Mouse (Mus musculus) ovary, adult 10 weeks (tissue): ENCODE measurements around the gene Ppbp. TPM values are rescaled to one million over a fixed set of nuclear protein-coding genes. Genes with fewer than 3 reads are reported as not detected.

Source experiments
- polyA plus RNA-seq: library from polyadenylated mRNA; stranded (reverse); fragments of 350-450 nt; fragmentation: Illumina TruSeq; extraction: RNeasy Lipid Tissue Mini Kit (QIAGEN cat#74804); gene quantifications from one replicate; pipeline ENCODE4 v1.2.3, GENCODE M21; 2014

The Ppbp gene
- polyA plus RNA-seq = 0.91 TPM

DNA sequence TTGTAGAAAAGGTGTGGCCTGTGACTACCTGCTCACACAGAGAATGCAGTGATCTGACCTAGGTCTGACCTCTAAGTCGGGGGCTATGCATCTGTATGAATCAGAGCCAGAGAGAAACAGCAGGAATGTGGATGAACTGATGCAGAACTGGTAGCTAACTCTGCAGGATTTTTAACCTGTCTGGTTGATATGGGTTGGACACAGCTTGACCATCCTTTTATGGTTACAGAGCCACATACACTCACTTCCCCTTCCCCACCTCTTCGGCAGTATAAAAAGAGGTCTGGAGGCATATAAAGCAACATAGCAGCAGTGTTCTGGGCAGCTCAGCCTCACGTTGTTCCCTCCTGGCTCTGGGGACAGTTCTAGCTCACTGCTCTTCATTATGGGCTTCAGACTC lies at the start of gene Ppbp:
TSS of gene Ppbp (plus strand) at position 301 of the 400 bp plus-strand sequence.

DNA sequence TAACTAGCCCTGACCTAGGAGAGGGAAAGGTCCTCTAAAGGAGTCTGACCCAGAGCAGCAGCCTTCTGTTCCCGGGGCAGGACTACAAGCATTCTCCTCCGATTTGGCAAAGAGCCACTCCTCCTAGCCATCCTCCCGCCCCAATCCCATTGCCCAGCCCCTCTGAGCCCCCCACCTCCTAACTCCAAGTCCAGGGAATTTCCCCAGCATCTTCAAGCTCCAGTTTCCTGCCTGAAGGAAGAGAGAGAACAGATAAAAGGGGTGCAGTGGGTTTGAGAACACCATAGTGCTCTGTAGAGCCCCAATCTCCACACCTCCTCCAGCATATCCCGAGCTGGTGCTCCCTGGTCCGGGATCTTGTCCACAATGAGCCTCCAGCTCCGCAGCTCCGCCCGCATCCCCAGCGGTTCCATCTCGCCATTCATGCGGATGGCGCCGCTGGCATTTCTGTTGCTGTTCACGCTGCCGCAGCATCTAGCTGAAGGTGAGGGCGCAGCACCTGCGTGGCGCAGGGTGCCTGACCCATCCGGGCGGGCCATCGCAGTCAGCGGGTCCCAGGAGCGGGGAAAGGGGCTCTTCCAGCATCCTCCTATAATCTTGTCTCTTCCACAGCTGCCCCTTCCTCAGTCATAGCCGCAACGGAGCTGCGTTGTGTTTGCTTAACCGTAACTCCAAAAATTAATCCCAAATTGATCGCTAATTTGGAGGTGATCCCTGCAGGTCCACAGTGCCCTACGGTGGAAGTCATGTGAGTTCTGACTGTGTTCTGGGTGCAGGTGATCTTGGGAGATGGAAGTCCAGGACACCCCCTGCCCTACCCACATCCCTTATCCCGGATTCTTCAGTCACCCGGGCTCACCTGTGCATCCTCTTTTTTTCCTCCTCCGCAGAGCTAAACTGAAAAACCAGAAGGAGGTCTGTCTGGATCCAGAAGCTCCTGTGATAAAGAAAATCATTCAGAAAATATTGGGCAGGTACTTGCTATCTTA lies 8.9 kb upstream of the Ppbp start, which contains the start of gene Cxcl5:
TSS of gene Cxcl5 (plus strand) at position 284 of the 989 bp plus-strand sequence.

DNA sequence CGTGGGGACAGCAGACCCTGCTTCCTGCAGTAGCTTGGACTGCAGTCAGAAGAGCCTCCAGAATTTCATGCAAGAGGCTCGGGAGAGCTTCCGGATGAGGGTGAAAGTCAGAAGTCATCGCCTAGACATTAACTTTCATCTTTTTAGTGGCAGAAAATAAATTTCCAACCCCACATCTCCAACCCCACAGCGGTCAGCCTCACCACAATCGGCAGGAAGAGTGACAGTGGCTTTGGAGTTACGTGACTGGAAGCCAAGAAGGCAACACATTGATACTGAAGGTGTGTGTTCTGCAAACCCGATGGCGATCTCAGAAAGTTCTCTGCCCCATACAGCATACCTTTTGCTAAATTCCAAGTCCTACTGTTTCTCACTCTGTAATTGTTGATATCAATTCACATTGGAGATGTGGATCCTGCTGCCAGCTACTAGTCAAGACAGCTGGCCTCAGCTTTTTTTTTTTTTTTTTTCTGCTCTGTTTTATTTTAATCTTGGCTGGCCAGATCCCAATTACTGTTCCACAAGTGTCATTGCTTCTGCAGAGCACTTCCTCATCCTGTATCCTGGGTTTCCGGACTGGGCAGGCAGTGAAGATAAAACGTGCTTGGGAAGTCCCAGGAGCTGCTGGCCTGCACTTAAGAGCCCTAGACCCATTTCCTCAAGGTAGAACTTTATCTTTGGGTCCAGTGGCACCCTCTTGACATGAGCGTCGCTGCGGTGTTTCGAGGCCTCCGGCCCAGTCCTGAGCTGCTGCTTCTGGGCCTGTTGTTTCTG lies 3.7 kb downstream of the Ppbp start, which contains the start of gene Pf4:
TSS of gene Pf4 (plus strand) at position 556 of the 774 bp plus-strand sequence.

DNA sequence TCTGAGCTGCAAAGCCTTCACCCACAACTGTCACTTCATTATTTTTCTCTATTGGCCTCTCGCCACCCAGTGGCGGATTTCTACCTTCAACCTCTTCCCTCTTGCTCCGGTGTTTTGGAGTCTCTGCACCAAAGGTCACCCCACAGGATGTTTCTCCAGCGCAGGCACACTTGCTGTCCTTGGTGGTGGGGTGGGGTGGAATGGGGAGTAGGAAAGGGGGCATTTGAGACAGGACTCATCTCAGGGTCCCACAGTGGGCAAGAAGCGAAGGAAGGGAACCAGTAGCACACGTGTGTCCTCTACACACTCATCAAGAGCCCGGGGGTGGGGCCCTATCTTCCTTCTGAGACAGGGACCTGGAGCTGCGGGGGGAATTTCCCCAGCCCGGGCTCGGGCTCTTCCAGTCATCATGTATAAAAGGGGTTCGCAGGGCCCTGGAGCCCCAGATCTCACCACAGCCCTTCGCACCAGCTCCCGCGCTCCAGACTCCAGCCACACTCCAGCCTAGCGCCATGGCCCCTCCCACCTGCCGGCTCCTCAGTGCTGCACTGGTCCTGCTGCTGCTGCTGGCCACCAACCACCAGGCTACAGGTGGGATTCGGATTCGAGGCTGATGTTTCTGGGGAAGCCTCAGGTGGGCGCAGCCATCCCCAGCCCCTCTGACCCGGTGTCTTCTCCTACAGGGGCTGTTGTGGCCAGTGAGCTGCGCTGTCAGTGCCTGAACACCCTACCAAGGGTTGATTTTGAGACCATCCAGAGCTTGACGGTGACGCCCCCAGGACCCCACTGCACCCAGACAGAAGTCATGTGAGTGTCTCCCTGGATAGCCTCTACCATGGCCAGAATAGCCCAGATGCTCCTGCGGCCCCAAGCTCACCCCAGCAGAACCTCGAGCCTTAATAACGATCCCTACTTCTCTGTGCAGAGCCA lies 17.6 kb downstream of the Ppbp start, which contains the start of gene Cxcl3:
TSS of gene Cxcl3 (plus strand) at position 445 of the 930 bp plus-strand sequence.

DNA sequence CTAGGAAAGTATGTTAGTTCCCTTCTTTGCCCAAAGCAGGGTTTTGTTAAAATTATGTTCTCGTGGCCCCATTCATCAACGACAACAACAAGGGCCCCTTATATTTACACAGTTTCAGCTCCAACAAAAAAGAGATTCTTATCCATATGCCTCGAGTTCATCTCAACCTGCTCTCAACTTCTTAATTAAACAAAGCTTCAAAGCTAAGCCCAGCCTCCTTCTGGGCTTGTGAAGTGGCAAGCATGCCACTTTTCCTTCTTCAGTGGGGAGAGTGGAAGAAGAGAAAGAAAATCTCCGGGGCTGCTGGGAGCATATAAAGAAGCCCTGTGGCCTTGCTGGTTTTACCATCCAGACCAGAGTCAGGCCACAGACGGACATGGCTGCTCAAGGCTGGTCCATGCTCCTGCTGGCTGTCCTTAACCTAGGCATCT lies 25.9 kb downstream of the Ppbp start, which contains the start of gene Cxcl15:
TSS of gene Cxcl15 (plus strand) at position 340 of the 431 bp plus-strand sequence.

Other genes with a start within 250 kb of the Ppbp start
- gene Afm, start 249.6 kb upstream of the Ppbp start, polyA plus RNA-seq = not detected
- not detected for gene 5830473C10Rik, start 207.4 kb upstream of the Ppbp start, polyA plus RNA-seq
- gene Rassf6, start 127.9 kb upstream of the Ppbp start, polyA plus RNA-seq = 9.4 TPM
- 0.97 TPM for gene Cxcl5, start 9.2 kb upstream of the Ppbp start, polyA plus RNA-seq
- 9.1 TPM for gene Pf4, start 3.9 kb downstream of the Ppbp start, polyA plus RNA-seq
- 0.48 TPM for gene Cxcl3, start 17.6 kb downstream of the Ppbp start, polyA plus RNA-seq
- 0.34 TPM for gene Cxcl15, start 26.0 kb downstream of the Ppbp start, polyA plus RNA-seq
- 4.6 TPM for gene Cxcl1, start 122.7 kb downstream of the Ppbp start, polyA plus RNA-seq
- gene Cxcl2, start 135.4 kb downstream of the Ppbp start, polyA plus RNA-seq = 0.46 TPM
- 69.7 TPM for gene Mthfd2l, start 162.6 kb downstream of the Ppbp start, polyA plus RNA-seq